Mouse (Mus musculus) frontal cortex, postnatal 10 days (tissue): Measurements from ENCODE around the gene Lrg1.

Experiments
- DNase-seq, 2 experiments: peaks; one replicate each; pipeline ENCODE4 v3.0.0; 2022; ENCODE audit warnings: low spot score in 2 of 2, mixed read lengths in 1 of 2

The Lrg1 gene

GRCm38 (mm10) chr17:56074097-56074826, 47.5 kb downstream of the Lrg1 start:
- DNase-seq = peak; percentile 61 to 69

GRCm38 (mm10) chr17:56072243-56072642, 49.6 kb downstream of the Lrg1 start:
- no peak for DNase-seq

- no peak for DNase-seq
Measured at GRCm38 (mm10) chr17:56071126-56071525, 50.7 kb downstream of the Lrg1 start.
